Mouse (Mus musculus) layer of hippocampus, adult 6 months (tissue): Measurements from ENCODE around the gene Inafm2. TPM values are rescaled to one million over a fixed set of nuclear protein-coding genes. Genes with fewer than 3 reads are reported as not detected.

Experiments used
- long read RNA-seq, 2 experiments: library from polyadenylated mRNA; unstranded; transcript quantifications; one replicate each; pipeline ENCODE4 v2.0.0; 2019 to 2020
- polyA plus RNA-seq: library from polyadenylated mRNA; unstranded; fragments of <200 nt; fragmentation: Nextera tagmentation; gene quantifications from 2 replicates; pipeline ENCODE4 v1.2.3, GENCODE M21; 2021

Gene Inafm2
- 76.7 and 104 TPM in 2 replicates for polyA plus RNA-seq
- long read RNA-seq, experiment 1, transcript Inafm2-201 (1 exons, 3,053 nt): major isoform, 177 of 178 reads
- long read RNA-seq, experiment 1, partial matches to known transcripts: 0 of 178 reads
- long read RNA-seq, experiment 1, other reads (novel, unspliced or antisense): 1 of 178 reads
- long read RNA-seq, experiment 2, transcript Inafm2-201 (1 exons, 3,053 nt): major isoform, 9 of 9 reads
- long read RNA-seq, experiment 2, partial matches to known transcripts: 0 of 9 reads
- long read RNA-seq, experiment 2, other reads (novel, unspliced or antisense): 0 of 9 reads

DNA sequence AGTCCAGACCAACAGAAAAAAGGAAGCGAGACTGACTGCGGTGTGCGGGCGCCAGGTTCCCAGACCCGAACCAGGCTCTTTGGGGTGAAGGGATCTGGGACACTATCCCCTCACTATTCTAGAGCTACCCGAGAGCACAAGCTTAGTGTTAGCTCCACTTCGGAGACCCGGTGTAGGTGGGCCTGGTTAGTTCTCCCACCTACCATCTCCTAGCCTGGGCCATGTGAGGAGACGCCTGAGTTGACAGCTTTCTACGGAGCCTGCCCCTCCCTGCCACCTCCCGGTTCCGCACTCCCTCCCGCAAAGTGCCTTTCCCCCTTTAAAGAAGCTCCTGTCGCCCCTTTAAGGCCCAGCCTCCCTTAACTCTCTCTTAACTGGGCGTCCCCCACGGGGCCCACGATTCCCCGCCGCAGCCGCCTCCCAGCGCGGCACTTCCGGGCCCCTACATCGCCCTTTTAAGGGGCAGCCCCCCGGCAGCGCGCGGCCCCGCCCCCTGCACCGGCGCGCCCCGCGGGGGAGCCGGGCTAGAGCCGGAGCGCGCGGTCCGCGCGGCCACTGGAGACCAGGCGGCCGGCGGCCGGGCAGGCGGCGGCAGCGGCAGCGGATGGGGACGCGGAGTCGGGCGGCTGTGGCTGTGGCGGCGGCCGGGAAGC lies at the start of gene Inafm2:
Inafm2 (plus strand) TSS at position 527 of the 653 bp plus-strand sequence.

DNA sequence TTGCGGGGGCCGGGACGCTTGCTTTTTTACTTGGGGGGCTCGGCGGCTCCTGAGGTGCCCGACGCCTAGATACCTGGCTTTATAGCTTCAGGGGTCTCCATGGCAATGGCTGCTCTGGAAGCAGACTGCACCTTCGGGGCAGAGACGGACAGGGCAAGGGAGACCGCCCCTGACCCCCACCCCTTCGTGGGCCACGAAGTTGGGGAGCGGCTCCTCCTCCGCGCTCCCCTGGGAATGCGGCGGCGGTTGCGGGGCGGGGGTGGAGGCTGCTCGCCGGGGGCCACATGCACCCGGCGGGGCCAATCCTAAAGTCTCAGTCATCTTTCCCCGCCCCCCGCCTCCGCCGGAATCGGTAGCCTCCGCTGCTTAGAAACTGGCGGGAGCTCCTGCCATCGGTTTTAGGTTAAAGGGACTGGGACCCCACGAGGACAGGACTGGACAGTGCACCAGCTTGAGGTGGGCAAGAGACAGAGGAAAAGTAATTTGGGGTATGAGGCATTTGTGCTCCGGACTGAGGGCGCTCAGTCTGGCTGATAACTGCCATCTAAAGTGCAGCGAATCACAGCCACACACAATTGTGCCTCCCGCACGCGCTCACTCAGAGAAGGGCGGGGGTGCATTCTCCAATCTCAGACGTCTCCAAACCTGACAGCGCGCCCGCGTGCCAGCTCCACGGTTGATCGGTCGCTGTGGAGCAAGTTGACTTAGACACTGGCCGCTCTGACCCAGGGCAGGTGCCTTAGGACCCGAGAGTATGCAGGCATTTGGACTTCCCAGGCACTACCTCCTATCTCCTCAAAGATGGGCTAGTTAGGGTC lies 41.4 kb upstream of the Inafm2 start, which contains the start of gene Ankrd63:
Ankrd63 (minus strand) TSS at position 51 of the 818 bp plus-strand sequence.

DNA sequence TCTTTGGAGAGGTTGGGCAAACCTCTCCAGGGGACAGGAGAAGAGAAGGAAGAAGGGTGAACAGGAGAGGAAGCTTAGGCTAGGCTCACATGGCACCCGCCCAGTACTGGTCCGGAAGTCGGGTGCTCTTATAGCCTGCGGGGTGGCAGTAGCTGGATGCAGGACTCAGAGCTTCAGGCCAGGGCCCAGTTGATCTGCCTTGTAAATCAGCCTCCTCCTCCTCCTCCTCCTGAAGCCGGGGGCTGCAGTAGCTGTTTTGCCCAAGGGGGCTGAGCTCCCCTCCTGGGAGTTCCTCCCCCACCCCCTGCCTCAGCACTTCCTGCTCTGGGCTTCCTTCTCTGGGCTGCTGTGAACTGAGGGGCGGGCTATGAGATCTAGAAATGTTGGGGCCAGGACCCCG lies 17.2 kb upstream of the Inafm2 start, which contains the start of gene Plcb2:
Plcb2 (minus strand) TSS at position 102 of the 400 bp plus-strand sequence.

DNA sequence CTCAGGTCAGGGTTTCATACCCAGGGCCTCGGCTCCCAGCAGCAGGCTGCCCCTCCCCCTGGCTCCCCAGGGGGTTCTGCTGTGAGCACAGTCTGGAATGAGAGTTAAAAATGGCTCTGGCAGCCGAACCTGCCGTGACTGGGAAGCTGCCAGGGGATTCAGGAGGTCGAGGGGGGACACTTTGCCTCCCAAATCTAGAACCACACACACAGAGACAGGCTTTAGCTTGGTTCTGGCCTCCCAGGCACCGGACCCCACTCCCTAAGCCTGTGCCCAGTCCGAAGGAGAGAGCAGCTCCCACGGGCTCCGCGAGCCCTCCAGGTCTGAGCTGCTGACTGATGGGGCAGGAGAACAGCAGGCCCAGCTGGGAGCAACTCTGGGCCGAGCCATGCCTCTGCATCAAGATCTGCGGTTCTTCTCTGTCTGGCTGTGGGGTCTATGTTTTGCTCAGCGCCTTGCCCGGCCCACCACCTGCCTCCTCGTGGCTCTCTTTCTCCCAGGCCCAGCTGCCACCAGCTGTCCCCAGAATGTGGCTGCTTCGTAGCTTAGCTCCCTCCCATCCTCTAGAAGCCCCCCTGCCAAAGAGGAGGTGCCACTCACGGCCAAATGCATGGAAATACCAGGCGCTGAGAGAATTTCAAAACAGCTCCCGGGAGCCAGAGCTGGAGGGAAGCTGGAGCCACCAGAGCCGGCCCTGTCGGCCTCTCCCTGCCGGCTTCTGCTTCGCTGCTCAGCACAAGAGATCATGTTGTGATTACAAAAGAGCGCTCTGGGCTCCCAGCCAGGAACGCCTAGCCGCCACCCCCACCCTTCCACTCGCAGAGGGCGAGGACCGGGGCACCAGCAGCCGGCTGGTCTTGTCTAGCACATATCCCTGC lies 16.6 kb downstream of the Inafm2 start, which contains the start of gene Ccdc9b:
Ccdc9b (minus strand) TSS at position 756 of the 878 bp plus-strand sequence.

DNA sequence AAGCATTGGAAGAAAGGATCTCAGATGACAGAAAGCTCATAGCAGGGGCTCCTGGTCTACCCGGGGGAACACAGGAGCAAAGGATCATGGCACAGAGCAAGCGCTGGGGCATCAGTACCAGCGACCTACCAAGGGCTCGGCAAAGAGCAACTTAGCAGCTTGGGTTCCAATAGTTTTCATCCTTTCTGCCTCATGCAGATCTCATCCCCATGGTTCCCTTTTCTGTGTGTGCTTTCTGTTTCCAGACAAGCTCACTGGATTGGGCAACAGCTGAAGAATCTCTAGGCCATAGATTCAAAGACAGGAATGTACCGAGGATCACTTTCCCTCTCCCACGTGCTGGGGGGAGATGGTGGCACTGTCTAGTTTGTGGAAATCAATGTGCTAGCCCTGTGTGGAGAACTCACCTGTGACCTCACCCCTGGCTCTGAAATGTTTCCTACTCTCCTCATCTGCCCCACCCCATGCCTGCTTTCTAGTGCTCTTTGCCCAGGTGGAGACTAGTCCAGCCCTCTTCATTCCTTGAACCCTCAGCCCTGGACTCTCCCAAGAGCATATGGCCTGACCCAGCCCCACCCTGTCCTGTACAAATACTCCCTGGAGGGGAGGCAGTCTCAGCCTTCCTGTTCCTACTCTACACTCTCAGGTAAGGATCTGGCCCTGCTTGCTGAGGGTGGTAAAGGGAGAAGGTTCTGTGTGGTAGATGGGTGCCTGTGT lies 26.8 kb downstream of the Inafm2 start, which contains the start of gene Phgr1:
Phgr1 (plus strand) TSS at position 612 of the 717 bp plus-strand sequence.

DNA sequence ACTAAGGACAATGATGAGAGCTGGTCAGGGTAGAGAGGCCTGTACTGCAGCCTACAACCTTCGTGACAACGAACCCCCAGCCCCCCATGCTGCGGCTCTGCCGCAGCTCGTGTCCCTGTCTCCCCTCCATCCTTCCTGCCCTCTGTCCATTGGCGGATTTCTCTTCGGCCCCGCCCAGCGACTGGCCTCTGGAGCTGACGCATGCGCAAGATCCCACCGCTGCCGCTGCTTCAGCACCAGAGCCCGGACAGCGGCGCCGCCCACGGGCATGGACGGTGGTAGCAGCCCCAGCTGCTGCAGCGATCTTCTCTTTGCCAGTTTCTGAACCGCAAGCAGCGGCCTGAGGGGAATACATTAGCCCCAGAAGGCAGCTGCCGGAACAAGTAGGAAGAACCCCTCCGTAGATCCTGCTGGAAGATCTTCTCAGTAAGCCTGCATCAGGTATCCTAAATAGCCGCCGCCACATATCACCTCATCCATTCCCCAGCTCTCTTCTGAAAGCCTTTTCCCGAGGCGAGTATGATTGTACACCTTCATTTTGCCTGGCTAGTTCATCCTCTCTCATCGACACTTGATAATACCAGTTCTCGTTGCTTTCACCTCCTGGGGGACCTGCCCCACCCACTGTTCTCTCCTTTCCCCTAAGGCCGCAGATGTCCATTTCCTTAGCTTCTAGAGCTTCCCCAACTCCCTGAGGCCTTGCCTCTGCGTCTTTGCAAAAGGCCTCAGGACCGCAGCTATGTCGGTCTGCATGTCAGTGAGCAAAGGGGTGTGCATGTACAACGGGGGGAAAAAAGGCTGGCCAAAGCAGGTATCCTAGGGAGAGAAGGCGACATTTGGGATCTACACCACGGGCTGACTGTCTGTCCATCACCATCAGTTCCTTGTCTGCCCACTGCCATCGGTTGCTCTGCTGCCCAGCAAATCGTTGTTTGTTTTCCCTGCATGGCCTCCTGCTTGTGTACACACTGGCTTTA lies 34.2 kb downstream of the Inafm2 start, which contains the start of gene Disp2:
Disp2 (plus strand) TSS at position 216 of the 977 bp plus-strand sequence.

Other genes with a start within 250 kb of the Inafm2 start
- 0.18 and 0.93 TPM in 2 replicates for gene Bmf, start 196.1 kb upstream of the Inafm2 start, polyA plus RNA-seq
- 0.21 and 0.25 TPM in 2 replicates for gene Bub1b, start 147.5 kb upstream of the Inafm2 start, polyA plus RNA-seq
- gene Pak6, start 82.5 kb upstream of the Inafm2 start, polyA plus RNA-seq: 18.0 and 22.7 TPM in 2 replicates
- 4.7 and 4.9 TPM in 2 replicates for gene Ankrd63, start 41.8 kb upstream of the Inafm2 start, polyA plus RNA-seq
- 1.7 and 2.6 TPM in 2 replicates for gene Plcb2, start 17.3 kb upstream of the Inafm2 start, polyA plus RNA-seq
- gene Ccdc9b, start 16.9 kb downstream of the Inafm2 start, polyA plus RNA-seq: 0.39 and 0.69 TPM in 2 replicates
- not detected in 2 replicates for gene Phgr1, start 27.0 kb downstream of the Inafm2 start, polyA plus RNA-seq
- 235 and 277 TPM in 2 replicates for gene Disp2, start 34.0 kb downstream of the Inafm2 start, polyA plus RNA-seq
- 0.40 and 0.46 TPM in 2 replicates for gene Knstrn, start 68.2 kb downstream of the Inafm2 start, polyA plus RNA-seq
- 40.6 and 52.2 TPM in 2 replicates for gene Ivd, start 116.2 kb downstream of the Inafm2 start, polyA plus RNA-seq
- 3.6 and 3.8 TPM in 2 replicates for gene Bahd1, start 154.6 kb downstream of the Inafm2 start, polyA plus RNA-seq
- gene Chst14, start 180.7 kb downstream of the Inafm2 start, polyA plus RNA-seq: 2.4 and 4.0 TPM in 2 replicates